Mouse (Mus musculus): ENCODE measurements around the gene Slc17a8. TPM values are rescaled to one million over a fixed set of nuclear protein-coding genes. Genes with fewer than 3 reads are reported as not detected.
A peak's percentile ranks its signal among the peaks of the same experiment; 100 is the strongest.

Slc17a8 gene
- polyA plus RNA-seq, 1 experiment: not detected

DNA sequence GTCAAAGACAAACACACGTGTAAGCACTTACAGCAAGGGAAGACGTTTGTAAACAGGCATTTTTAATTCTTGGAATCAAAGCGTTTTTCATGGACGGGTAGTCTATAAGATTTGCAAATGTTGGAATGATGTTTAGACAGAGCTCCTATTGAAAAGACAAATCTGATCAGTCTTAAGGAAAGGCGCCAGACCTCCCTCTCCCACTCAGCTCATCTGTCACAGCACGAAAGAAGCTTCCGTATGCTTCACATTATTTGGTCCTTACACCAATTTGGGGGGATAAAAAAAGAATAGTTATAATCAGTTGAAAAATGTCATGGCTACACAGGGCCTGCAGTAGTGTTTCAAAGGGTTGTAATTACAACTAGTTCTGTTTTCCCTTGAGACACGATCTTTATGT is 31.9 kb upstream of the Slc17a8 start:
- H3K9ac ChIP-seq (ENCODE audit: low read depth, poor library complexity, severe bottlenecking): no peak overlapping the region
- no peak overlapping the region for H3K27ac ChIP-seq (ENCODE audit: insufficient read depth, low read length)
- H3K27me3 ChIP-seq (ENCODE audit: control insufficient read depth, insufficient read depth, low read length, poor library complexity, severe bottlenecking): no peaks in the 10 kb centered on the region
- H3K4me1 ChIP-seq (ENCODE audit: control insufficient read depth, insufficient read depth, low read length): no peaks in the 10 kb centered on the region
- no peak overlapping the region for H3K4me3 ChIP-seq (ENCODE audit: low read depth, low read length)
- H3K36me3 ChIP-seq (ENCODE audit: control insufficient read depth, insufficient read depth, low read length, poor library complexity, severe bottlenecking): peaks cover 19% of the 10 kb centered on the region
- TF ChIP-seq EP300 (IDR thresholded peaks at IDR 0.05; ENCODE audit: insufficient read depth, low read depth, low read length): no peak
- no peak for TF ChIP-seq POLR2A (IDR thresholded peaks at IDR 0.05; ENCODE audit: insufficient read depth, low read length)
- TF ChIP-seq CTCF (IDR thresholded peaks at IDR 0.05; ENCODE audit: low read depth, low read length): no peak
- H3K9me3 ChIP-seq (replicated peaks; ENCODE audit: control insufficient read depth, insufficient read depth, low read length, poor library complexity, severe bottlenecking): no peaks in the 10 kb centered on the region

GRCm38 (mm10) chr10:89651691-89652090 is 30.6 kb upstream of the Slc17a8 start:
- H3K4me3 ChIP-seq (ENCODE audit: low read depth, low read length): no peak overlapping the region
- no peak overlapping the region for H3K27ac ChIP-seq (ENCODE audit: insufficient read depth, low read length)
- TF ChIP-seq EP300 (IDR thresholded peaks at IDR 0.05; ENCODE audit: insufficient read depth, low read depth, low read length) (no peak), POLR2A (IDR thresholded peaks at IDR 0.05; ENCODE audit: insufficient read depth, low read length) (no peak), CTCF (IDR thresholded peaks at IDR 0.05; ENCODE audit: low read depth, low read length) (no peak)
- H3K27me3 ChIP-seq (ENCODE audit: control insufficient read depth, insufficient read depth, low read length, poor library complexity, severe bottlenecking): no peaks in the 10 kb centered on the region
- no peaks in the 10 kb centered on the region for H3K4me1 ChIP-seq (ENCODE audit: control insufficient read depth, insufficient read depth, low read length)
- H3K36me3 ChIP-seq (ENCODE audit: control insufficient read depth, insufficient read depth, low read length, poor library complexity, severe bottlenecking): peaks cover 15% of the 10 kb centered on the region
- H3K9me3 ChIP-seq (replicated peaks; ENCODE audit: control insufficient read depth, insufficient read depth, low read length, poor library complexity, severe bottlenecking): no peaks in the 10 kb centered on the region
- no peak overlapping the region for H3K9ac ChIP-seq (ENCODE audit: low read depth, poor library complexity, severe bottlenecking)

DNA sequence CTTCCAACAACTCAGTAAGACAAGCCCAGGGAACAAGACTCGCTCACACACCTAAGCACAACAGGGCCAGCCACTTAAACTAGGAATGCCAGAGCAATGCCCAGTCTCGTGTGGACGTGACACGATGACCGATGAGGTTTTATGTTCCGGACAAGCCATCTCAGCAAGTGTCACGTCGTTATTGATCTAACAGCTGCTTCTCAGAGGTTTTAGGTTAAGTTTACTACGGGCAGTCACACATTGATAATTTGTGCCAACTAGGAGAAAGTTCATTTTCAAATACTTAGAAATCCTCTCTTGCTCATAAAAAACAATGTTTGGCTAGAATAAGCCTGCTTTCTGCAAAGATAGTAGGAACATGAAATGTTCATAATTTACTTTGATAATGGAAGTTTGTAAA is 25.9 kb upstream of the Slc17a8 start:
- H3K36me3 ChIP-seq (ENCODE audit: control insufficient read depth, insufficient read depth, low read length, poor library complexity, severe bottlenecking): peaks cover 9% of the 10 kb centered on the region; the same call in 1 of the 2 replicates

GRCm38 (mm10) chr10:89637001-89637400 is 15.9 kb upstream of the Slc17a8 start:
- TF ChIP-seq CTCF (IDR thresholded peaks at IDR 0.05; ENCODE audit: low read depth, low read length): no peak
- H3K36me3 ChIP-seq (ENCODE audit: control insufficient read depth, insufficient read depth, low read length, poor library complexity, severe bottlenecking): peaks cover 14% of the 10 kb centered on the region
- no peaks in the 10 kb centered on the region for H3K27me3 ChIP-seq (ENCODE audit: control insufficient read depth, insufficient read depth, low read length, poor library complexity, severe bottlenecking)
- no peak overlapping the region for H3K27ac ChIP-seq (ENCODE audit: insufficient read depth, low read length)
- H3K4me1 ChIP-seq (ENCODE audit: control insufficient read depth, insufficient read depth, low read length): no peaks in the 10 kb centered on the region
- H3K9me3 ChIP-seq (replicated peaks; ENCODE audit: control insufficient read depth, insufficient read depth, low read length, poor library complexity, severe bottlenecking): no peaks in the 10 kb centered on the region
- no peak overlapping the region for H3K4me3 ChIP-seq (ENCODE audit: low read depth, low read length)
- no peak overlapping the region for H3K9ac ChIP-seq (ENCODE audit: low read depth, poor library complexity, severe bottlenecking)

More for the DNA sequence above, 25.9 kb upstream of the Slc17a8 start:
- Histone ChIP-seq H3K4me3 (ENCODE audit: low read depth, low read length) (no peak overlapping the region), H3K27ac (ENCODE audit: insufficient read depth, low read length) (no peak overlapping the region), H3K9me3 (replicated peaks; ENCODE audit: control insufficient read depth, insufficient read depth, low read length, poor library complexity, severe bottlenecking) (no peaks in the 10 kb centered on the region), H3K27me3 (ENCODE audit: control insufficient read depth, insufficient read depth, low read length, poor library complexity, severe bottlenecking) (no peaks in the 10 kb centered on the region), H3K9ac (ENCODE audit: low read depth, poor library complexity, severe bottlenecking) (no peak overlapping the region), H3K4me1 (ENCODE audit: control insufficient read depth, insufficient read depth, low read length) (no peaks in the 10 kb centered on the region)
- TF ChIP-seq CTCF (IDR thresholded peaks at IDR 0.05; ENCODE audit: low read depth, low read length) (no peak), EP300 (IDR thresholded peaks at IDR 0.05; ENCODE audit: insufficient read depth, low read depth, low read length) (no peak), POLR2A (IDR thresholded peaks at IDR 0.05; ENCODE audit: insufficient read depth, low read length) (no peak)

DNA sequence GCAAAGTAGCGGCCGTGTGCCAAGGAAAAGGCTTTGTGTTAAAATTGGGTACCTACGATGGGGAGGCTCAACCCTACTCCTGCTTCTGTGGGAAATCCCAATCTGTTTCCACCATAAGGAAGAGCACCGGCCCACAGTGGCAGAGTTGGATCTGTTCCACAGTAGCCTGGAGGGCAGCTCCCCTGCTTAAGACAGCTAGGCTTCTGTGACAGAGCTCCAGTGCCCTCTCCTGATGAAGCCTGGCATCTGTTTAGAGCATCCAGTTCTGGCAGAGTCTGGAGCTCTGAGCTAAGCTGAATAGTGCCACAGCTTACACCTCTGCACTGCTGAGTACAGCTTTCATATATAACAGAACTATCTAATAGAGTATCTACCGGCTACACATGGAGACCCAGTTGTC is 14.0 kb upstream of the Slc17a8 start:
- TF ChIP-seq EP300 (IDR thresholded peaks at IDR 0.05; ENCODE audit: insufficient read depth, low read depth, low read length): no peak
- TF ChIP-seq POLR2A (IDR thresholded peaks at IDR 0.05; ENCODE audit: insufficient read depth, low read length): no peak
- TF ChIP-seq CTCF (IDR thresholded peaks at IDR 0.05; ENCODE audit: low read depth, low read length): peak; percentile 12
- H3K4me1 ChIP-seq (ENCODE audit: control insufficient read depth, insufficient read depth, low read length): no peaks in the 10 kb centered on the region
- H3K27ac ChIP-seq (ENCODE audit: insufficient read depth, low read length): no peak overlapping the region
- no peaks in the 10 kb centered on the region for H3K9me3 ChIP-seq (replicated peaks; ENCODE audit: control insufficient read depth, insufficient read depth, low read length, poor library complexity, severe bottlenecking)
- no peak overlapping the region for H3K4me3 ChIP-seq (ENCODE audit: low read depth, low read length)
- H3K27me3 ChIP-seq (ENCODE audit: control insufficient read depth, insufficient read depth, low read length, poor library complexity, severe bottlenecking): no peaks in the 10 kb centered on the region
- H3K36me3 ChIP-seq (ENCODE audit: control insufficient read depth, insufficient read depth, low read length, poor library complexity, severe bottlenecking): no peaks in the 10 kb centered on the region
- no peak overlapping the region for H3K9ac ChIP-seq (ENCODE audit: low read depth, poor library complexity, severe bottlenecking)

DNA sequence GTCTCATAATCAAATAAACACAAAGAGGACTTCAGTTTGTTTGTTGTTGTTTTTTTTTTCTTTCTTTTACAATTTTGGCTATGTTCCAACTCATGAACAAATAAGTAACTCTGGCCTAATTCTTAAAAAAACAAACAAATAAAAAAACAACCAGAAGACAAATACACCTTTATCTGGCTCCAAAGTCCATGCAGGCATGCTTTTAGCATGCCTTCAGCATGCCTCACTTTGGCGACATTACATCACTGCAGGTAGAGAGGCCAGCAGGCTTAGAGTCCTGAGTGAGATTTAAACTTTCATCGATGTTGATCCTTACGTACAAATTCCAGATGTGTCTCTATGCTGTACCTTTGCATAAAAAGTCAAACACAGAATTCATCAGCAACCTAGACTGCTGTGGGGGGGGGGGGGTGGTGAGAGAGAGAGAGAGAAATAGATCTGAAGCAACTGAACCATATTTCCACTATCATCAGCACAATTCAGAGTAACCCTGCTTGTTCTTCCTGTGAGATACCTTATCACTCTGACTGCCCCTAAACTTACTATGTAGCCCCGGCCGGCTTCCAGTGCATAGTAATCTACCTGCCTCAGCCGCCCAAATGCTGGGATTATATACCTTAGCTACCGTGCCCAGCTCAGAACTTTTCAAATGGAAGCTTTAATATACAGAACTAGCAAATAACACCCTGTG is 12.8 kb upstream of the Slc17a8 start:
- H3K27me3 ChIP-seq (ENCODE audit: control insufficient read depth, insufficient read depth, low read length, poor library complexity, severe bottlenecking): no peaks in the 10 kb centered on the region
- no peak overlapping the region for H3K4me3 ChIP-seq (ENCODE audit: low read depth, low read length)
- H3K9ac ChIP-seq (ENCODE audit: low read depth, poor library complexity, severe bottlenecking): no peak overlapping the region
- no peak overlapping the region for H3K27ac ChIP-seq (ENCODE audit: insufficient read depth, low read length)
- H3K9me3 ChIP-seq (replicated peaks; ENCODE audit: control insufficient read depth, insufficient read depth, low read length, poor library complexity, severe bottlenecking): no peaks in the 10 kb centered on the region
- no peaks in the 10 kb centered on the region for H3K36me3 ChIP-seq (ENCODE audit: control insufficient read depth, insufficient read depth, low read length, poor library complexity, severe bottlenecking)
- H3K4me1 ChIP-seq (ENCODE audit: control insufficient read depth, insufficient read depth, low read length): no peaks in the 10 kb centered on the region
- TF ChIP-seq CTCF (IDR thresholded peaks at IDR 0.05; ENCODE audit: low read depth, low read length) (no peak), POLR2A (IDR thresholded peaks at IDR 0.05; ENCODE audit: insufficient read depth, low read length) (no peak), EP300 (IDR thresholded peaks at IDR 0.05; ENCODE audit: insufficient read depth, low read depth, low read length) (no peak)
